In the genomic region with DNA sequence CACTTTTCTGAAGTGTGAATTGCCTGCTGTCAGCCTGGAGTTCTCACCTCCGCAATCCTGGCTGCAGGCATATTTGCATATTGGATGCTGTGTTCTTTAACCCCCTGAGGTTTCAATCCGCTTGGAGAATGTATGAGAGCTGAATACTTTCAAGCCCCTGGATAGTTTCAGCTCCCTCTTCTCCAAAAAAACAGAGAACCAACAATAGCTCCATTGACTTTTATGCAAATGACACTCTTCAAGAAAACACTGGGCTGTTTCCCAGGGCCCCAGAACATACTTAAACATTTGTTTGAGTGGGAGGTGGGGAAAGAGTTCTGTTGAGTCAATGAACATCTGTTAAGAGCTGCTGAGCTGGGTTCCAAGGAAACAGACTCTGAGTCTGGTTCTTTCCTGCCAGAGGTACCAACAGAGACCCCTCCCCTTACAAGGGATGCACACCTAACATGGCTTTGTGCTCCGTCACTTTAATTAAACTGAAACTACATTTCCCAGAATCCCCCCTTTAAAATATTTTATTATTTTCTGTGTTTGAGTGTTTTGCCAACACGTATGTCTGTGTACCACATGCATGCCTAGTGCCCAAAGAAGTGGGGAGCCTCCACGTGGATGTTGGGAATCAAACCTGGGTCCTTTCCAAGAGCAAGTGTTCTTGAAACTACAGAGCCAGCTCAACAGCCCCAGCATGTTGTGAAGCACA, we compare ENCODE assay signal across 11 mouse cellular contexts. TPM values are rescaled to one million over a fixed set of nuclear protein-coding genes. Genes with fewer than 3 reads are reported as not detected.
A peak's percentile ranks its signal among the peaks of the same experiment; 100 is the strongest.
DNase-seq lines count a peak whose midpoint lies in the region; ATAC-seq and TF ChIP-seq lines count a peak whose summit lies in the region.
"Had no signal": no experiment of that assay in that cellular context is flagged by ENCODE, and none has a peak within 500 bp of the region (broad histone marks: within the 10 kb centered on the region; RNA-seq: fewer than 3 reads in every experiment).

No protein-coding gene starts in this region.

- no peak for TF ChIP-seq CTCF in kidney, adult 2 months (conservative IDR thresholded peaks at IDR 0.05; ENCODE audit: insufficient read depth, insufficient read length, low read depth, low read length)
- no peak for TF ChIP-seq CTCF in liver, postnatal 0 days (IDR thresholded peaks at IDR 0.05; ENCODE audit: low read depth)

- no peak for TF ChIP-seq POLR2A in kidney, adult 2 months (IDR thresholded peaks at IDR 0.05; ENCODE audit: low read depth, low read length)

- TF ChIP-seq EP300 in liver, postnatal 0 days (IDR thresholded peaks at IDR 0.05; ENCODE audit: low read depth), result no peak

- no peaks in the 10 kb centered on the region for H3K27me3 ChIP-seq in kidney, adult 2 months (replicated peaks; ENCODE audit: control insufficient read depth, insufficient read depth, low read length)
- H3K27me3 ChIP-seq in forebrain, embryonic 11.5 days (ENCODE audit: control insufficient read depth, insufficient read depth, low read length), result no peaks in the 10 kb centered on the region
- no peaks in the 10 kb centered on the region for H3K27me3 ChIP-seq in neural tube, embryonic 12.5 days (replicated peaks)
- no peaks in the 10 kb centered on the region for H3K27me3 ChIP-seq in liver, postnatal 0 days (ENCODE audit: insufficient read depth, low read length)
- H3K27me3 ChIP-seq: lung, embryonic 15.5 days had no signal

- H3K4me2 ChIP-seq in forebrain, embryonic 11.5 days (ENCODE audit: low read depth, low read length, severe bottlenecking), result no peak overlapping the region
- no peak overlapping the region for H3K4me2 ChIP-seq in neural tube, embryonic 12.5 days (replicated peaks)
- H3K4me2 ChIP-seq in liver, postnatal 0 days (ENCODE audit: low read depth, low read length), result no peak overlapping the region
- H3K4me2 ChIP-seq: lung, embryonic 15.5 days had no signal

- ATAC-seq in forebrain, embryonic 11.5 days (replicated peaks; ENCODE audit: low FRiP score), result peak; percentile 74
- peak; percentile 76 for ATAC-seq in neural tube, embryonic 12.5 days (ENCODE audit: low FRiP score, low read depth)
- ATAC-seq in liver, postnatal 0 days, result no peak

- H3K36me3 ChIP-seq in kidney, adult 2 months (ENCODE audit: control insufficient read depth, insufficient read depth, low read length), result no peaks in the 10 kb centered on the region
- no peaks in the 10 kb centered on the region for H3K36me3 ChIP-seq in forebrain, embryonic 11.5 days (ENCODE audit: control insufficient read depth, insufficient read depth, low read length)
- no peaks in the 10 kb centered on the region for H3K36me3 ChIP-seq in neural tube, embryonic 12.5 days
- no peaks in the 10 kb centered on the region for H3K36me3 ChIP-seq in liver, postnatal 0 days (replicated peaks; ENCODE audit: insufficient read depth, low read length)
- H3K36me3 ChIP-seq: lung, embryonic 15.5 days had no signal

- peaks cover 5% of the 10 kb centered on the region; the same call in 1 of the 2 replicates for H3K4me1 ChIP-seq in kidney, adult 2 months (ENCODE audit: control insufficient read depth, insufficient read depth, low read length)
- peaks cover 15% of the 10 kb centered on the region; the same call in 1 of the 2 replicates for H3K4me1 ChIP-seq in forebrain, embryonic 11.5 days (replicated peaks; ENCODE audit: control insufficient read depth, insufficient read depth, low read length)
- H3K4me1 ChIP-seq in neural tube, embryonic 12.5 days, result peaks cover 21% of the 10 kb centered on the region
- no peaks in the 10 kb centered on the region for H3K4me1 ChIP-seq in liver, postnatal 0 days (ENCODE audit: insufficient read depth)

- H3K27ac ChIP-seq in kidney, adult 2 months (ENCODE audit: insufficient read depth, low read depth, low read length), result no peak overlapping the region
- peak overlapping the region; percentile 78 for H3K27ac ChIP-seq in forebrain, embryonic 11.5 days (ENCODE audit: low read depth, low read length)
- no peak overlapping the region for H3K27ac ChIP-seq in neural tube, embryonic 12.5 days
- H3K27ac ChIP-seq in liver, postnatal 0 days (ENCODE audit: low read depth), result no peak overlapping the region
- H3K27ac ChIP-seq: lung, embryonic 15.5 days had no signal

- H3K4me3 ChIP-seq in kidney, adult 2 months (ENCODE audit: insufficient read depth, low read depth, low read length), result no peak overlapping the region
- H3K4me3 ChIP-seq in forebrain, embryonic 11.5 days (ENCODE audit: low read depth, low read length), result no peak overlapping the region
- no peak overlapping the region for H3K4me3 ChIP-seq in neural tube, embryonic 12.5 days
- no peak overlapping the region for H3K4me3 ChIP-seq in liver, postnatal 0 days (ENCODE audit: low read depth, low read length)
- H3K4me3 ChIP-seq: lung, embryonic 15.5 days had no signal

- H3K9ac ChIP-seq in forebrain, embryonic 11.5 days (ENCODE audit: low read length), result 0 out of 2 replicates have a peak overlapping the region, but pooled peaks have one; percentile 4
- no peak overlapping the region for H3K9ac ChIP-seq in neural tube, embryonic 12.5 days
- H3K9ac ChIP-seq in liver, postnatal 0 days (replicated peaks), result no peak overlapping the region
- H3K9ac ChIP-seq: lung, embryonic 15.5 days had no signal

- H3K9me3 ChIP-seq in forebrain, embryonic 11.5 days (ENCODE audit: control insufficient read depth, low read length), result no peaks in the 10 kb centered on the region
- no peaks in the 10 kb centered on the region for H3K9me3 ChIP-seq in neural tube, embryonic 12.5 days
- no peaks in the 10 kb centered on the region for H3K9me3 ChIP-seq in liver, postnatal 0 days (ENCODE audit: low read length)
- H3K9me3 ChIP-seq: G1E; lung, embryonic 15.5 days had no signal

- peak; percentile 25 for DNase-seq in kidney, adult 2 months
- DNase-seq in kidney, postnatal 25 days, result no peak
- DNase-seq in forebrain, embryonic 11.5 days (ENCODE audit: low spot score), result peak; percentile 56
- peak; percentile 55 to 59 for DNase-seq in layer of hippocampus, adult 8-10 months (ENCODE audit: low spot score in 2 of 2)
- no peak for DNase-seq in spleen, adult 18-20 months
- DNase-seq in kidney, adult 9 months, result no peak
- no peak for DNase-seq in liver, postnatal 0 days

- WGBS in kidney, adult 2 months, result 72% methylated on average over 5 of the region's 5 CpGs
- 25% methylated on average over 5 of the region's 5 CpGs for WGBS in forebrain, embryonic 11.5 days
- 27% methylated on average over 5 of the region's 5 CpGs for WGBS in neural tube, embryonic 12.5 days
- WGBS in liver, postnatal 0 days (ENCODE audit: insufficient replicate concordance), result 72% methylated on average over 5 of the region's 5 CpGs

RNA-seq across cellular contexts. Expression of a gene that starts 5.9 kb away (rescaled TPM):
- polyA plus RNA-seq in kidney, adult 2 months (2012; rRNA removed), result 28.1 and 34.9 TPM in 2 replicates
- polyA plus RNA-seq in forebrain, embryonic 11.5 days (2014; fragmentation: Nextera tagmentation; extraction: Ambion mirVana), result 64.7 and 68.0 TPM in 2 replicates
- 10 to 100 TPM; 26.1 to 31.0 (median 29.8) TPM for total RNA-seq in layer of hippocampus, adult 8-10 months (2022)
- 54.3 and 57.6 TPM in 2 replicates for polyA plus RNA-seq in neural tube, embryonic 12.5 days (2016; fragmentation: Nextera tagmentation; extraction: Ambion mirVana)
- polyA plus RNA-seq in liver, postnatal 0 days (2015; fragmentation: Nextera tagmentation; extraction: Ambion mirVana), result 13.6 and 14.4 TPM in 2 replicates

RNA-seq across cellular contexts. Expression of a gene that starts 6.1 kb away (rescaled TPM):
- 0.44 and 0.67 TPM in 2 replicates for polyA plus RNA-seq in kidney, adult 2 months (2012; rRNA removed)
- polyA plus RNA-seq in forebrain, embryonic 11.5 days (2014; fragmentation: Nextera tagmentation; extraction: Ambion mirVana), result 14.9 and 15.8 TPM in 2 replicates
- total RNA-seq in layer of hippocampus, adult 8-10 months (2022), result 1 to 10 TPM in 3 of 4 experiments, under 1 TPM in 1; 0.97 to 1.9 (median 1.7) TPM
- 10.0 TPM in 2 replicates for polyA plus RNA-seq in neural tube, embryonic 12.5 days (2016; fragmentation: Nextera tagmentation; extraction: Ambion mirVana)
- polyA plus RNA-seq in liver, postnatal 0 days (2015; fragmentation: Nextera tagmentation; extraction: Ambion mirVana), result 2.4 and 2.5 TPM in 2 replicates

RNA-seq across cellular contexts. Expression of a gene that starts 32.0 kb away (rescaled TPM):
- 23.1 and 26.8 TPM in 2 replicates for polyA plus RNA-seq in kidney, adult 2 months (2012; rRNA removed)
- polyA plus RNA-seq in forebrain, embryonic 11.5 days (2014; fragmentation: Nextera tagmentation; extraction: Ambion mirVana), result 8.7 and 9.2 TPM in 2 replicates
- total RNA-seq in layer of hippocampus, adult 8-10 months (2022), result 10 to 100 TPM; 19.3 to 32.8 (median 26.6) TPM
- 6.4 and 8.9 TPM in 2 replicates for polyA plus RNA-seq in neural tube, embryonic 12.5 days (2016; fragmentation: Nextera tagmentation; extraction: Ambion mirVana)
- 1.8 and 2.0 TPM in 2 replicates for polyA plus RNA-seq in liver, postnatal 0 days (2015; fragmentation: Nextera tagmentation; extraction: Ambion mirVana)

RNA-seq across cellular contexts. Expression of a gene that starts 46.3 kb away (rescaled TPM):
- polyA plus RNA-seq in kidney, adult 2 months (2012; rRNA removed), result 0.11 and 0.42 TPM in 2 replicates
- 4.8 and 5.2 TPM in 2 replicates for polyA plus RNA-seq in forebrain, embryonic 11.5 days (2014; fragmentation: Nextera tagmentation; extraction: Ambion mirVana)
- 1 to 10 TPM; 3.2 to 5.0 (median 4.6) TPM for total RNA-seq in layer of hippocampus, adult 8-10 months (2022)
- polyA plus RNA-seq in neural tube, embryonic 12.5 days (2016; fragmentation: Nextera tagmentation; extraction: Ambion mirVana), result 3.7 and 5.1 TPM in 2 replicates
- polyA plus RNA-seq in liver, postnatal 0 days (2015; fragmentation: Nextera tagmentation; extraction: Ambion mirVana), result not detected in 2 replicates
- total RNA-seq: common myeloid progenitor, adult 5-6 weeks had no signal

Comparison
In these comparisons a context has a peak if more than half of its experiments do, and no peak if none do; other contexts are left out.
1. DNase-seq: peak in kidney, adult 2 months (single experiment), forebrain, embryonic 11.5 days (single experiment) and layer of hippocampus, adult 8-10 months (2 of 2); none in kidney, postnatal 25 days (0 of 2), spleen, adult 18-20 months (0 of 2), kidney, adult 9 months (single experiment) and liver, postnatal 0 days (single experiment).